Mouse (Mus musculus) G1E (cell line): ENCODE data around the gene Ntm.

Experiments
- CTCF ChIP-seq: IDR thresholded peaks from 2 replicates; pipeline ENCODE4 v1.5.1; 2012; ENCODE audit warnings: low read depth, low read length, inconsistent platforms, mixed read lengths
- GATA1 ChIP-seq: IDR thresholded peaks from 2 replicates; pipeline ENCODE4 v1.6.1; 2012; ENCODE audit warnings: borderline replicate concordance, low read length, inconsistent platforms, mixed read lengths
- GATA2 ChIP-seq: IDR thresholded peaks from 2 replicates; pipeline ENCODE4 v1.6.1; 2012; ENCODE audit warnings: low read depth, low read length, inconsistent platforms, borderline replicate concordance
- POLR2AphosphoS5 ChIP-seq: IDR thresholded peaks from 2 replicates; pipeline ENCODE4 v1.6.1; 2012; ENCODE audit warnings: low read depth, low read length, inconsistent platforms; ENCODE audit not compliant: insufficient replicate concordance
- TAL1 ChIP-seq: conservative IDR thresholded peaks from 2 replicates; pipeline ENCODE4 v1.6.1; 2012; ENCODE audit warnings: low read depth, low read length, inconsistent platforms, mixed read lengths

GRCm38 (mm10) chr9:29201163-29202053, 761.5 kb downstream of the Ntm start:
- TF ChIP-seq CTCF (no peak), POLR2AphosphoS5 (no peak), GATA1 (no peak), TAL1 (no peak), GATA2 (no peak)
